Mouse (Mus musculus) kidney, postnatal 25 days (tissue): ENCODE data around the gene Cdipt.

Source experiments
- DNase-seq, 2 experiments: peaks; one replicate each; pipeline ENCODE4 v3.0.0; 2021; ENCODE audit warnings: mixed read lengths in 2 of 2

Cdipt gene

DNA sequence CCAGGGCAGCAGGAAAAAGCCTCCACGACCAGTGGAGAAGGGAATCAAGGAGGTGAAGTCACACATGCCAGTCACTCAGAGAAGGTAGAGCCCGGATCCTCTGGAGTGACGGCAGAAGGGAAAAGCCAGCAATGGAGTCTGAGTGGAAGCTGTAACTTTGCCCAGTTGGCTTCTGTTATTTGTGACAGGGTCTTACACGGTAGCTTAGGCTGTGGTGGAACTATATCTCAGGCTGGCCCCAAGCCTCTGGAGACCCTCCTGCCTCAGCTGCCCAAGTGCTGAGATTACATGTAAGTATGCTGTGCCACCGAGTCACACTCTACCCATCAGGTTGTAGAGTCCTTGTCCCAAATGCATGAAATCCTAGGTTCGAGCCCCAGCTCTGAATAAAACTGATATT is 37.7 kb downstream of the Cdipt start:
- no peak for DNase-seq

DNA sequence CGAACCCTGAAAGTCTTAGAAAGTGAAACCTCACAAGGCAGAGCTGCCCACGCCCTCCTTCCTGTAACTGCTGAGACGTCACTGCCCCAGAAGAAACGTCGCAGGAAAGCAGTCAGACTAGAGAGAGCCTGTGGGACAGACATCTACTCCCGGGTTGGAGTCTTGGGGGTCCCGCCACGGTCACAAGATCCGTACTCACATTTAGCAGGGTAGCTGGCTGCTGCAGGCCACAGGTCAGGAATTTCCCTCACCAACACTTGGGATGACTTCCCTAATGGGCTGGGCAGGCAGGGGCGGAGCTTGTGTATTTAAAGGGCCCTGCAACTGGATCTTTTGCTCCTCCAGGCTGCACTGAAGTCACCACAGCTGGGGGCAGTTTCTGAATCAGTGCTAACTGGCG is 38.6 kb downstream of the Cdipt start, which contains the start of gene Mvp:
Gene Mvp, minus strand, starts transcription at position 302 of the 400 bp plus-strand sequence.
- DNase-seq, result peak; percentile 86 to 90

DNA sequence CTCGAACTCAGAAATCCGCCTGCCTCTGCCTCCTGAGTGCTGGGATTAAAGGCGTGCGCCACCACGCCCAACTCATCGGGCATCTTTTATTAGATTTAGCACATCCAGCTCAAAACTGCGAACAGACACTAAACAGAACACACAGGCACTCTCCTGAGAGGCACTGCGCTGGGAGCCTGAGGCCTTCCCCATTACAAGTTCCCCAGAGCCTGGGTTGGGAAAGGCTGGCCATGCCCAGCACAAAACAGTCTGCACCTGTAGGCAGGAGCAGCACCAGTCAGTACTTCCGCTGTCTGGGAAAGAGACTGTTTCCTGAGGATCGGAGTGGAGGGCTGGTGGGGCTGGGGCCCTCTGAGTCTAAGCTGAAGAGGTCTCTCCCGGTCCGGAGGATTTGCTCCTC is 39.3 kb downstream of the Cdipt start:
- DNase-seq, result no peak

DNA sequence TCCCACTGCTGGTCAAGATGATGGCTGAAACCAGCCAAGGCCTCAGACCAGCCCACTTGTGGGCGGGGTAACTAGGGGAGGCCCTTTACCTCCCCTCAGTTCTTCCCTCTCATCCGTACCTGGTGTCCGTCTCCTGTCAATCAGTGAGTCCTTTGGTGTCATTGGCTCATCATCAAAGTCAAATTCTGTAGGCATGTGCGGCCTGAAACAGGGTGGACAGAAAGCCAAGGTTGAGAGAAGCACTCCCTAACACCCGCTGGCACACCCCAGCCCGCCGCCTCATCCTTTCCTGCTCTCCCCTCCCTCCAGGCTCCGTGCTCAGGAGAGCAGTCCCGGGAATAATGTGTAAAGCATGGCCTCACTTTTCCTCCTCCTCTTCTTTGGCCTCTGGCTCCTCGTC is 40.4 kb downstream of the Cdipt start:
- DNase-seq, result peak; percentile 68 to 87

DNA sequence TGATC is 40.6 kb downstream of the Cdipt start, which contains the start of gene Pagr1b:
Gene Pagr1b, minus strand, starts transcription at position 4 of the 5 bp plus-strand sequence.
- no peak for DNase-seq

DNA sequence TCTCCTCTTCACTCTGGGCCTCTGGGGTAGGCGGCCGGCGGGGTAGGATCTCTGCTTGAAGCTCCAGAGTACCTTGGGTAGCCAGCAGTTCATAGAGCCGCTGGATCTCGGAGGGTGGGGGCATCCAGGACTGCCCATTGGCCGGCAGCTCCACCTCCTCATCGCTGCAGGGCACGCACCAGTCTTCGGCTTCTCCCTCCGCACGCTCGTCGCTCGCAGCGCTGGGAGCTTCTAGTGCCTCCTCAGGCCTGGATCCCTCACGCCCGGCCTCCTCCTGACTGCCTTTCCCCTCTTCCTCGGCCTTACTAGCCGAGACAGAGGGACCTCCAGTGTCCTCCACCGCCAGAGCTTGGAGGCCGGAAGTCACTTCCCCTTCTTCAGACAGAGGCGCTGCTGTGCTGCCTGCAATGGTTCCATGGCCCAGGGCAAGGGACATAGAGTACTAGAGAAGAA is 40.8 kb downstream of the Cdipt start:
- peak; percentile 67 to 83 for DNase-seq

DNA sequence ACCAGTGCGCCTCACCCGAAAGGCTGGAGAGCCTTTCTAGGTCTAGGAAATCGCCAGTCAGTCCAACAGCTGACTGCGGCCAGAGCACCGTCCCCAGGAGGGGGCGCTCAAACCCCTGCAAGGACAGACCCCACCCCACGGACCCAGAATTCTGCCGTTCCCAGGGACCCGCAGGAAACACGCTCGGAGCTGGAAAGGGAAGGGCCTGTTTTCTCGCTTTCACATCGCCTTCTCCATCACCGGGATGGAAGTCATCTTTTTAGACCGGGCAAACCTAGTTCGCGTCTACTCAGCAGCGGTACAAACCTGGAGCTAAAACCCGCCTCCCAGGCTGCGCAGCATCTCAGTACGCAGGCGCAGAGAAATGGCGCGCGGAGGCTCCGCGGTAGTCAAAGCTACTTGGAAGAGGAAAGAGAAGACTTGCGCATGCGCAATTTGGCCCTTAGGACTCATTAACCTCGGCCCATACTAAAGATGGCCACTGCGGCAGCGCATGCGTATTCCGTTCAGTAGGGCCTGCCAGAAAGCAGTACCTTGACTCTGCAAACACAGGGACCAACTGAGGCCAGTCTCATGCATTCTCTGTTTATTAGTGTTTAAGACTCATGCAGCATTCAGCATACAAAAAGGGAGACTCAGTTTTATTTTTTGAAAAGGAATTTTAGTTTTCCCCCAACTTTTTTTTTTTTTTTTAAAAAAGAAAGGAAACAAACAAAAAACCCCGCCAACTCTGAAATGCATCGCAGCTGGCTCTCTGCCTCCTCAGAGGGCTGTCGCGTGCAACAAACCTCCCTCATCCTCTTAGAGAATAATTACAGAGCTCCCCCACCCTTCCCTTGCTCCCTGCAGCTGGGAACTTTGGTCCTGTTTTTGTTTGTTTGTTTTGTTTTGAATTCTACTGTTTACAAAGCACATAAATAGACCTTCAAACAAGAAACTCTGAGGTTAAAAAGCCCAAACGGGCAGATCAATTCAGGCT is 41.5 kb downstream of the Cdipt start, which contains the start of gene Pagr1a:
Gene Pagr1a, minus strand, starts transcription at position 382 of the 979 bp plus-strand sequence.
- peak; percentile 99 for DNase-seq

DNA sequence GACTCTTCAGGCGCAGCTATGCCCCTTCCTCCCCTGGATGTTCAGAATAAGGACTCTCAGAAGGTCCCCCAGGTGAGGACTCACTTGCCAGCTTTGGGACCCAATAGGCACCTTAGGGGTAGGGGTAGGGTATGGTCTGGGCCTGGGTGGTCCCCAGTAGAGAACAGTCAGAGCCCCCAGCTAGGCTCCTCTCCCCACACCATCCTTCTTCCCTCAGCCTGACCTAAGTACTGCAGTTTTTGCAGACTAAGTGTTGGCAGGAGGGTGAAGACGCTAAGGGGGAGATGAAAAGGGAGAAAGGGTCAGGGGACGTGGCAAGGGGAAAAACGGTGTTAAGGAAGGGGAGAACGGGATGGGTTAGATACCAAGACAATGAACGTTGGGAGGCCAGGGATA is 42.2 kb downstream of the Cdipt start:
- DNase-seq, result no peak

DNA sequence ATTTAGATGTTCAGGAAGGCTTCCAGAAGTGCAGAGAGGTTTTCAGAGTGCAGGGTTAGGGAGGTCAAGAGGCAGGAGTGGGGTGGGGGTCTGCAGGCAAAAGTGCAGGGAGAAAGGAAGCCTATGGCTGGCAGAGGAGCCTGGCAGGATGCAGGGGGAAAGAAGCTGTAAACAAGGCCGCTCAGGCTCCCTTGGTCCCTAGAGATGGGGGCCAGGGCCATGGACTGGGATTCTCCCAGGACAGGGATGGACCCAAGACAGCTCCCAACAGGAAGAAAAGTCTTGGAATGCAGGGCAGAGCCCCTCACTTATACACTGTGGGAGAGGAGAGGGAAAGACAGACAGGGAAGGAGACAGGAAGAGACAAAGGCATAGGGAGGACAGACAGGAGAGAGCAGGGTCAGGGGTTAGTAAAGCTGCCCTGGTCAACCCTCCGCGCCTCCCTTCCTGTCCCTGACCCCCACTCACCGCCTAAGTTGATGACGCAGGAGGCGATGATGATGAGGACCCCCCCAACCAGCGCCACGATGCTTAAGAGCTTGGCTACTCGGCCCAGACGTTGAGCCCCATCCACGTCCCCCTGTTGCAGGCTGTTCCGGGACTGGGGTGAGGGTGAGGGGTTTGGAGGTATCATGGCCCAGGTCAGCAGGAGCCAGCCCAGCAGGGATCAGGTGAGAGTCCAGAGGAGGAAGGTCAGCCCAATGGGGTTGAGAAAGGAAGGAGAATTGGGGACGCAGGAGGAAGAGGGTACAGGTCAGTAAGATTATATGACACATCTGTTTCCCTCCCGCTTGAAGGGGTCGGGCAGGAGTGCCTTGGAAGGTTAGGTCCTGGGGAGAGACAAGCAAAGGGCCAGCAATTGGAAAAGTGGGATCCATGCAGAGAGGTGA is 42.9 kb downstream of the Cdipt start:
- no peak for DNase-seq

DNA sequence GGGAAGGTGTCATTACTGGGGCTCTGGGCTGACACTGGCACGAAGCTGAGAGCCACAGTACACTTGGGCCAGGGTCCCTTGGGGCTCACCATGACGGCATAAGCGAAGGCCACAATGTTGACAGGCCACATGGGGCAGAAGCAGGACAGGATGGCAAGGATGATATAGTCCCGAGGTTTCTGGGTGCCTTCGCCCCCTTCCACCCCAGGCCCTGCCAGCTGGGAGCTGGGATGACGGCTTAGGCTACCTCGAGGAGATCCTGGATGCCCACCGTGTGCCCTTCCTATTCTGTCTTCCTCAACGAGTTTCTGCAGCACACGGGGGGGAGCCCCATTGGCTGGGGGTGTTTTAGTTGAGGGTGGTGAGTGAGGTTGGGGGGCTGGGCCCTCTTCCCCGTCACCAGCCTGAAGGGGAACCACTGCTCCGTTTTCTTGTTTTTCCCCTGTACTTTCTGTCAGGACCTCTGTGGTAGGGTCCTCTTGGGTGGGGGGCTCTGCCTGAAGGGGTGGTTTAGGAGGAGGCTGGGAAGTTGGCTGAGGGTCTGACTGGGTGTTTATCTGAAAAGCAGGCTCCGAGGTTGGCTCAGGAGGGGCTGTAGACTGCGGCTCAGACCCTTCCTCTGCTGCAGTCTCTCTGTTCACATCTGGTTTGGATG is 43.7 kb downstream of the Cdipt start:
- DNase-seq, result no peak

DNA sequence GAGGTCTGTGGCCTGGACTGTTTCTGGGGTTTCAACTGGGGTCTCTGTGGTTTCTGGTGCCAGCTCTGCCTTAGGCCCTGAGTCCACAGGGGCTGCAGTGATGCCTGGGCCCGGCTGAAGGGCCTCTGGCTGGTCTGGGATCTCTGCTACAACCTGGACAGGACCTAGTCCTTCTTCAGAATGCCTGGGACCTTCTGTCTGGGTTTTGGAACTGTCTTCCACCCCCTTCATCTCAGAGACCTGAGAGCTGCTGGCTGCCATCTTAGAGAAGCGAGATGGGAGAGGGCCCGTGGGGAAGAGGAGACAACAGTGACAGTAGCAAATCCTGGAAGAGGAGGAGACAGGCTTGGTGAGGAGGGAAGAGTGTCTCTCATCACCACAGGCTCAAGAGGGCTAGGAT is 44.3 kb downstream of the Cdipt start:
- DNase-seq, result no peak

DNA sequence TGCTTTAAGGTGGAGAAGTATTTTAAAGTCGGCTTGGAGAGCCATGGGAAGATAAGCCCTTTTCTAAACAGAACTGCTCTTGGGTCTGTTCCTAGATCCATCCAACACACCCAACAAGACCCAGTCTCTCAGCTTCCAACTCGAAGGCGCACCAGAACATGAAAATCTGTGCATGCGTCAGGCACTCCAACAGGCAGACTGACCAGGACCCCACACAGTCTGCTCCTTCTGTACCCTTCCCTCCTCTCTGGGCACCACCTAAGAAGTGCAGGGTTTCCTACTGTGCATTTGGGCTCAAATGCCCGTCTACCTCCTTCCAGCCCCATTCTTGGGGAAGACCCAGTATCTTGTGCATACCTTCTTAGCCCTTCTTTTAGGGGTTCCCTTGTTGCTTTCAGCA is 44.8 kb downstream of the Cdipt start:
- DNase-seq, result no peak

DNA sequence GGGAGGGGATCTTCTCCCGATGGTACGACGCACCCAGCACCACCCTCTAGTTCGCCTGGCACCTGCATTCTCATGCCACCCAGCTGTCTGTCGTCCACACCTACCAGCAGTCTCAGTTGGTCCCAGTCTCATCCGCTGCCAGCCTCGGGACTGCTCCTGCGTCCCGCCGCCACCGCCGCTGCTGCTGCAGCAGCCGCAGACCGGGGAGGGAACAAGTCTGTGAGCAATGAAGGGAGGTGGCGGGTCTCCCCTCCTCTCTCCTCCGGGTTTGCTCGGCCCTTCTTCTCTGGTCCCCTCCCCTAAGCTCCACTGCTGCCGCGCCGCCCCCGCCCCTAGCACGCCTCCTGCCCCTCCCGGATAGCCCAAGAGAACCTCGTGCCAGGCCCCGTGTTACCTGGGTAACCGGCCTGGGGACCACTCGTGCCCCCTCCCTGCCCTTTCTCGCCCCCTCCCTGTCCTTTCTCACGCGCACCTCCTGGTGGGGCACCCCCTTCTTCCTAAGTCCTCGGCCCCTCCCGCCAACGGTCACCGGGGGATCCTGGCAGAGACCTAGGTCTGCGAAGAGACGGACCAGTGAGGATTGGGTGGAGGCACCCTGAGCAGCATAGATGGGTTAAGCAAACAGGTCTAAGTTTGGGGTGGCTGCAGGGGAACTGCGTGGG is 45.3 kb downstream of the Cdipt start, which contains the start of the genes Gm42742 and Prrt2:
Gene Gm42742, minus strand, starts transcription at position 197 of the 662 bp plus-strand sequence.
Gene Prrt2, minus strand, starts transcription at position 311 of the 662 bp plus-strand sequence.
- peak; percentile 32 to 70 for DNase-seq

DNA sequence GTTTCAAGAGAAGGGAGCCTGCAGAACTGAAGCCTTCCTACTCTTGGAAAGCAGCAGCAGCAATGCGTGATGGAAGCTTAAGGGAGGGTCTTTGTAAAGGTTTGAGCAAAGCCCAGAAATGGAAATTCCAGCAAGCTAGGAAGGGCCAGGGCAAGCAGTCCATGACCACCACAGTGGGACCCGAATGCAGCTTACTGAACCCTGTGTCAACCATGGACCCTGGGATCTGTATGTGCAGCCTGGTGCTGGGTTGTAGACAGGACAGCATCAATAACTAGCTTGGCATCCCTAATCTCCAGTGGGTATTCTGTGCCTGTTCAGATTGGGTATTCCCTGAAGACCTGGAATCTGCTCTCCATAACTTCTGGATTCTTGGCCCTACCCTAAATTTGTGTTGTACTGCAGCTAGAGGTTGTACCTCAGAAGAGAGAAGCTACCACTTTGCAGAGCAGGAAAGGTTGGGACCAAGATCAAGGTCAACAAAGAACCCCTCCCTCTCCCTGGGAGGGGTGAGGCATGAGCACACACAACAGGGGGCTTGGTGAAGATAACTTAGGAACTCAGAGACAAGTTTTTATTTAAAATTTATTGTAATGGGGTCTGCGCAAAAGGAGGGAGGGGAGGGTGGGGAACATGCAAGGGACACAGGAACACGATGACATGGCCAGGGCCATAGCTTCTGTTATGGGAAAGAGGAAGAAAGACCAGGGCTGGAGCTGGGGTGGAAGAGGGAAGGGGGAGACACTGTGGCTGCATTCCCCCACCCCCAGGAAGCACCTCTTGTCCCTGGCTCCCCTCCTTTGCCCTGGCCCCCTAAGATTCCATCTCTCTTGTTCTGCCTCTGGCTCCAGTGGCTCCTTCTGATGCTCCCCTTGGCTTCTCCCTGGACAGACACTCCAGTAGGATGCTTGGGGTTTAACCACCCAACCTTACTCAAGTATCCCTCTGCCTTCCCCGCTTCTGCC is 46.1 kb downstream of the Cdipt start:
- DNase-seq, result peak in 1 of 2 experiments; percentile 15

DNA sequence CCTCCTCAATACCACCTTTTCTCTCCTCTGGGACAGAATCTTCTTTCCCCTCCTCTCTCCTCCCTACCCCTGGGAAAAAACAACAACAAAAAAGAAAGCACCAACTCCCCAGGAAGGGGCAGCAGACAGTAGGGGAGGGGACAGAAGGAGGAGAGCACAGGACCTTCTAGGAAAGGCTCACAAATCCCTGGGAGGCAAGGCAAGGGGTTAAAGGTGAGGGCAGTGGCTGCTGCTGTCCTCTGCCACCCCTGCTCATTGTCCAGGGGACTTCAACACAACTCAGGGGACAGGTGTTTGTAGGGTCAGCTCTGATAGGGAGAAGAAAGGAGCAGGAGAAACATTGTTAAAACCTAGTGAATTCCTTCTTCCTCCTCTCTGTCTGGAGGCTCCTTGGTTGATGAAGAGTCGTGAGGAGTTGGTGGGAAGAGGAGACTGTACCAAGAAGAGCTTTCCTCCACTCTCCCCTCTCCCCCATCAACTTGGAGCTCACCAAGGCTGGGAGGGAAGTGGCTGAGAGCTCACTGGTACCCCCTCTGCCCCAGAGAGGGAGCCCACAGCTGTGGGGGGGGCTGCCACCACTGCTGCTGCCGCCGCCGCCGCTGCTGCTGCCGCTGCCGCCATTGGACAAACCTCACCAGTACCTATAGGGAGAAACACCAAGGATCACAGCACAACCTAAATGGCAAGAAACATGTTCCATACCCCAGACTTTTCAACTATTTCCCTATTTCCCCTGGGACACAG is 47.0 kb downstream of the Cdipt start:
- DNase-seq, result peak in 1 of 2 experiments; percentile 38

DNA sequence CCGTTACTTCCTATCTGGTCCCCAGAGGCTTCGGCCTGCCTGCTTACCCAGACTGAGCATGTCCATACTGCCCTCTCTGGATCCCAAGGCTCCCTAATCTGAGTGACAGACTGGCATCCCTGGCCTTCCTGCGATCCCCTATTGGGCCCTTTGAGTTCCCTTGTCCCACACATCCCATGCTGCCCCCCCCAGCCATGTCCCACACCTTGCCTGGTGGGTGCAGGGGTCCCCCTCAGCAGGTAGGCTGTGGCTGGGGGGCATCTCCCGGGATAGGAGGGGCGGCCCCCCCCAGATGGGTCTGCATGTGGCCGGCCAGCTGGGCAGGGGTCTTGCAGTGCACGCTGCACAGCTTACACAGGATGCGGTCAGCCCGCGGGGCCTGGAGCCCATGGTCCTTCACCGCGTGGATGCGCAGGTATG is 47.6 kb downstream of the Cdipt start:
- peak in 1 of 2 experiments; percentile 49 for DNase-seq

DNA sequence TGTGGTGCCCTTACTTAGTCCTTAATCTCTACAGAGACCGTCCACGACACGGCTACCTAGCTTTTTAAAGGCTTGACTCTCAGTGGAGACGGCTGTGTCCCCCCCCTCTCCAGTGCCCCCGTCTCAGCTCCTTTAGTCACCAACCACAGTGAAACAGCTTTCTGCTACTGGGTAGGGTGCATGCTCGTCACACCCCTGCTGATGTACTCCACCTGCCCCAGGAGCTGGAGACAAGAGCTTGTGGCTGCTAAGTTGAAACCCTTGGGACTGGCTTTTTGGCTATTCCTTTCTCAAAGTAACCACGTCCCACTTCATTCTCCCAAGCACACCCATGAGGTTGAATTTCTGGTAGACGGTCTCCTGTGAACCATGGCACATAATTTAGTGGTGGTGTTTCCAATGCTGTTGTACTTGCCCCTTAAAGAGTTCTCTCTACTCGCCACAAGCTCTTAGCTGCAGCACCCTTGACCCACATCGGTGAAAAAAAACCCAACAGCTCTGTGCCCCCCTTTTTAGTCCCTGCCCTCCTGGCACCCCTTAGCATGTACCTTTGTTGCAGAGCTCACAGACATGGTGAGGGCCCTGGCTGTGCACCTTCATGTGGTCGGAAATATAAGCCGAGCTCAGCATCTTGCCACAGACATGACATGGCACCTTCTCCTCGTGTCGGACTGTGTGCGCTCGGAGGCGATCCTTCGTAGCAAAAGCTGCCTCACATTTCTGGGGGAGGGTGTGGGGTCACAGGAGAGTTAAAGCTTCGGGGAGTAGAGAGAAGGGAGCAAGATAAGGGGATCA is 48.4 kb downstream of the Cdipt start:
- DNase-seq, result peak in 1 of 2 experiments; percentile 40

DNA sequence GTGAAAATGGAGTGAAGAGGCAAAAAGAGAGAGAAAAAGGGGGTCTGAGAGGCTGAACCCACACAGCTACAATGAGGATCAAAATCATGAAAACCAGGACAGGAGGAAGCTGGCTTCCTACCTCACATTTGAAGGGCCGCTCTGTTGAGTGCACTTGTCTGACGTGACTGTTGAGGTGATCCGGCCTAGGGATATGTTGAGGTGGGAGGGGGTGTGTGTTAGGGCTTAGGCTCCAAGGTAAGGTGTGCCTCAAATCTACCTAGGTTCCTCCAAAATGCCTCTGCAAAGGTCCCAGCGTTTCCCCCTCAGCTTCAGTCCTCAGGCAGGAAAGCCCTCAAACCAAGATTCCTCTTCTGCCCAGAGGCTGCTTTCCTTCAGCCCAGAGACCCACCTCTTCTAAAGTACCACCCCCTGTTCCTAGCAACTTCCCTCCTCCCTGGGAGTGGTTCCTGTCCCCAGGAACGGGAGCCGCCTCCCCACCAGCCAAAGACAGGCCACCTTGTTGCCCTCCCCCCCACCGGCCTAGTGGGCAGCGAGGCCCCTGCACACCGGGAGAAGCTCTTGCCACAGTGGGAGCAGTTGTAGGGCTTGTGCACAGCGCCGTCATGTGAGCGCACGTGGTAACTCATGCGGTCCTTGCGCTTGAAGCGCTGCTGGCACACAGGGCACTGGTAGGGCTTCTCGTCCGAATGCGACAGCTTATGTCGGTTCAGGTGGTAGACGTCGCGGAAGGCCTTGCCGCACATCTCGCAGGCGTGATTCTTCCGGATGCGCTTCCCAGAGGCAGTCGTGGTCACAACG is 49.2 kb downstream of the Cdipt start:
- DNase-seq, result peak; percentile 86 to 94
